Comparison of ENCODE assay signal across 8 mouse cellular contexts in the genomic region with DNA sequence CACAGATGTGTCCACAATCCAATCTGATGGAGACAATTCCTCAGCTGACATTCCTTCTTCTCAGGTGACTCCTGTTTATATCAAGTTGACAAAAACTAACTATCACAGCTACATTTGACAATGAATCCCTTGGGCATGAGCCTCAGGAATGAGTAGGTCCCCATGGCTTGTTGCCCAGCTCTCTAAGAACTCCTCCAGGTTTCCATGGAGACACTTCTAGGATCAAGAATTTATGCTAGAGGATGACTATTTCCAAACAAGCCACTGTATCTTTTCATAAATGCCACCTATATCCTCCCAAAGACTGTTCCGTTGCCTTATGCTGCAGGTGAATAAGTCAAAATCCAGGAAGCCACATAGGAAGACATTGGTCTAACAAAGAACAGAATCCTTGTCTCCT.
DNase-seq lines count a peak whose midpoint lies in the region; ATAC-seq and TF ChIP-seq lines count a peak whose summit lies in the region.

No protein-coding gene starts in this region.

- TF ChIP-seq CTCF in left cerebral cortex, adult 2 months (IDR thresholded peaks at IDR 0.05), result no peak

- H3K9ac ChIP-seq in kidney, embryonic 15.5 days, result no peak overlapping the region

- WGBS in kidney, embryonic 15.5 days, result 84% methylated on average over 1 of the region's 1 CpGs

- intact Hi-C loops in left cerebral cortex, adult 2 months (cut with DNase I), result no loop called here

- H3K4me3 ChIP-seq in kidney, embryonic 15.5 days (replicated peaks), result no peak overlapping the region
- no peak overlapping the region for H3K4me3 ChIP-seq in left cerebral cortex, adult 2 months

- H3K4me2 ChIP-seq in kidney, embryonic 15.5 days, result no peak overlapping the region

- DNase-seq in frontal cortex, postnatal 14 days (ENCODE audit: low spot score in 2 of 2), result no peak
- no peak for DNase-seq in kidney, adult 18-20 months
- DNase-seq in 3T3-L1 (ENCODE audit: low read depth, low spot score), result peak; percentile 41
- DNase-seq in left cerebral cortex, adult 2 months (ENCODE audit: extremely low spot score in 1 of 2, low spot score in 2 of 2), result no peak
- DNase-seq in c-Kit-positive CD71-positive TER-119-positive erythroid progenitor cells, embryonic 14.5 days (ENCODE audit: low spot score), result no peak
- DNase-seq in MN1 (ENCODE audit: low spot score), result no peak

- peak overlapping the region; percentile 69 for H3K27ac ChIP-seq in kidney, embryonic 15.5 days
- H3K27ac ChIP-seq in left cerebral cortex, adult 2 months, result peak overlapping the region; percentile 69

- H3K36me3 ChIP-seq in kidney, embryonic 15.5 days, result no peaks in the 10 kb centered on the region

- no peaks in the 10 kb centered on the region for H3K27me3 ChIP-seq in kidney, embryonic 15.5 days

- peak; percentile 60 for ATAC-seq in frontal cortex, adult (ENCODE audit: low TSS enrichment)
- no peak for ATAC-seq in kidney, embryonic 15.5 days (replicated peaks; ENCODE audit: low FRiP score)

- H3K4me1 ChIP-seq in kidney, embryonic 15.5 days, result peaks cover 17% of the 10 kb centered on the region; the same call in 1 of the 2 replicates

- no peaks in the 10 kb centered on the region for H3K9me3 ChIP-seq in kidney, embryonic 15.5 days (replicated peaks)
